Comparison of ENCODE assay signal across 13 mouse cellular contexts in genomic region chr19:15950225-15950624, GRCm38 (mm10). TPM values are rescaled to one million over a fixed set of nuclear protein-coding genes. Genes with fewer than 3 reads are reported as not detected.
DNase-seq lines count a peak whose midpoint lies in the region; ATAC-seq lines count a peak whose summit lies in the region.
"Had no signal": no experiment of that assay in that cellular context is flagged by ENCODE, and none has a peak within 500 bp of the region (broad histone marks: within the 10 kb centered on the region; RNA-seq: fewer than 3 reads in every experiment).

No protein-coding gene starts in this region.

- H3K9ac ChIP-seq in heart, embryonic 14.5 days (ENCODE audit: low read length) = no peak overlapping the region
- H3K9ac ChIP-seq in limb, embryonic 15.5 days = no peak overlapping the region
- H3K9ac ChIP-seq: hindbrain, embryonic 15.5 days; liver, embryonic 12.5 days had no signal

- H3K4me2 ChIP-seq in heart, embryonic 14.5 days (ENCODE audit: low read length) = no peak overlapping the region
- H3K4me2 ChIP-seq in limb, embryonic 15.5 days = no peak overlapping the region
- H3K4me2 ChIP-seq: hindbrain, embryonic 15.5 days; liver, embryonic 12.5 days had no signal

- no peak overlapping the region for H3K4me3 ChIP-seq in heart, embryonic 14.5 days (ENCODE audit: control insufficient read depth in 1 of 2, insufficient read depth in 1 of 2, low read depth in 1 of 2, low read length in 2 of 2)
- no peak overlapping the region for H3K4me3 ChIP-seq in limb, embryonic 15.5 days
- H3K4me3 ChIP-seq in limb, embryonic 10.5 days = no peak overlapping the region
- H3K4me3 ChIP-seq: hindbrain, embryonic 15.5 days; liver, embryonic 12.5 days had no signal

- 68% methylated on average over 3 of the region's 3 CpGs for WGBS in heart, embryonic 14.5 days
- 62% methylated on average over 3 of the region's 3 CpGs for WGBS in limb, embryonic 15.5 days
- WGBS in limb, embryonic 10.5 days = 92% methylated on average over 3 of the region's 3 CpGs

- no peaks in the 10 kb centered on the region for H3K4me1 ChIP-seq in heart, embryonic 14.5 days (ENCODE audit: control insufficient read depth in 2 of 2, insufficient read depth in 2 of 2, low read length in 2 of 2)
- H3K4me1 ChIP-seq in limb, embryonic 15.5 days = peaks cover 3% of the 10 kb centered on the region; the same call in 1 of the 2 replicates
- H3K4me1 ChIP-seq in limb, embryonic 10.5 days = no peaks in the 10 kb centered on the region; the same call in 1 of the 2 replicates
- H3K4me1 ChIP-seq: hindbrain, embryonic 15.5 days; liver, embryonic 12.5 days had no signal

- no peak overlapping the region for H3K27ac ChIP-seq in heart, embryonic 14.5 days (replicated peaks in 1 of 2; ENCODE audit: control insufficient read depth in 1 of 2, insufficient read depth in 1 of 2, low read depth in 2 of 2, low read length in 2 of 2)
- H3K27ac ChIP-seq in limb, embryonic 15.5 days = no peak overlapping the region
- H3K27ac ChIP-seq in limb, embryonic 10.5 days = no peak overlapping the region
- H3K27ac ChIP-seq: hindbrain, embryonic 15.5 days; liver, embryonic 12.5 days had no signal

- peak; percentile 31; the same call in 1 of the 2 replicates for ATAC-seq in heart, embryonic 14.5 days (ENCODE audit: insufficient number of reproducible peaks, insufficient read depth, low FRiP score, low read depth)
- 0 out of 2 replicates have a peak, but pooled peaks have one; percentile 35 for ATAC-seq in limb, embryonic 15.5 days (ENCODE audit: insufficient number of reproducible peaks, low FRiP score, low TSS enrichment, low read depth)
- ATAC-seq: liver, embryonic 12.5 days; Patski had no signal

- H3K36me3 ChIP-seq in heart, embryonic 14.5 days (ENCODE audit: control insufficient read depth, insufficient read depth, low read length) = peaks cover 5% of the 10 kb centered on the region; the same call in 1 of the 2 replicates
- peaks cover 8% of the 10 kb centered on the region for H3K36me3 ChIP-seq in limb, embryonic 15.5 days
- peaks cover 10% of the 10 kb centered on the region for H3K36me3 ChIP-seq in limb, embryonic 10.5 days

- H3K27me3 ChIP-seq in heart, embryonic 14.5 days (ENCODE audit: control insufficient read depth, insufficient read depth, low read length) = no peaks in the 10 kb centered on the region
- no peaks in the 10 kb centered on the region for H3K27me3 ChIP-seq in limb, embryonic 15.5 days
- H3K27me3 ChIP-seq in limb, embryonic 10.5 days (ENCODE audit: low read depth, poor library complexity, severe bottlenecking) = no peaks in the 10 kb centered on the region
- H3K27me3 ChIP-seq: hindbrain, embryonic 15.5 days; liver, embryonic 12.5 days; Patski had no signal

- no peaks in the 10 kb centered on the region for H3K9me3 ChIP-seq in heart, embryonic 14.5 days (ENCODE audit: control insufficient read depth, low read length)
- H3K9me3 ChIP-seq in limb, embryonic 15.5 days = no peaks in the 10 kb centered on the region
- H3K9me3 ChIP-seq in limb, embryonic 10.5 days (replicated peaks) = no peaks in the 10 kb centered on the region
- H3K9me3 ChIP-seq: hindbrain, embryonic 15.5 days; liver, embryonic 12.5 days had no signal

- no peak for DNase-seq in heart, adult 9 months (ENCODE audit: low spot score in 2 of 2)
- no peak for DNase-seq in limb, embryonic 10.5 days (ENCODE audit: low spot score)
- peak; percentile 19 for DNase-seq in NIH3T3 (ENCODE audit: low read depth)
- DNase-seq in lung, postnatal 10 days = peak; percentile 67
- DNase-seq in embryo, embryonic 10.5 days (ENCODE audit: low spot score) = no peak
- no peak for DNase-seq in layer of hippocampus, postnatal 10 days (ENCODE audit: low spot score in 2 of 2)
- DNase-seq: adrenal gland, adult 2 months; cerebellum, postnatal 25 days had no signal

RNA-seq across cellular contexts. Expression of gene Psat1, which starts 3.1 kb away (rescaled TPM):
- polyA plus RNA-seq in heart, embryonic 14.5 days (2014; fragmentation: Nextera tagmentation; extraction: Ambion mirVana) = 61.0 and 78.5 TPM in 2 replicates
- 151 and 153 TPM in 2 replicates for polyA plus RNA-seq in limb, embryonic 15.5 days (2015; fragmentation: Nextera tagmentation; extraction: Ambion mirVana)
- polyA plus RNA-seq in limb, embryonic 10.5 days (2016; fragmentation: Nextera tagmentation; extraction: Ambion mirVana) = 93.3 and 127 TPM in 2 replicates
- total RNA-seq in layer of hippocampus, postnatal 10 days (2021) = 100 to 1,000 TPM; 117 to 130 TPM

RNA-seq across cellular contexts. Expression of gene Cep78, which starts 34.6 kb away (rescaled TPM):
- 12.4 and 12.7 TPM in 2 replicates for polyA plus RNA-seq in heart, embryonic 14.5 days (2014; fragmentation: Nextera tagmentation; extraction: Ambion mirVana)
- polyA plus RNA-seq in limb, embryonic 15.5 days (2015; fragmentation: Nextera tagmentation; extraction: Ambion mirVana) = 17.7 and 22.0 TPM in 2 replicates
- 57.7 and 62.1 TPM in 2 replicates for polyA plus RNA-seq in limb, embryonic 10.5 days (2016; fragmentation: Nextera tagmentation; extraction: Ambion mirVana)
- total RNA-seq in layer of hippocampus, postnatal 10 days (2021) = 10 to 100 TPM; 14.8 to 17.5 TPM

Comparison
In these comparisons a context has a peak if more than half of its experiments do, and no peak if none do; other contexts are left out.
1. DNase-seq: peak in NIH3T3 (single experiment) and lung, postnatal 10 days (single experiment); none in heart, adult 9 months (0 of 2), limb, embryonic 10.5 days (single experiment), embryo, embryonic 10.5 days (single experiment) and layer of hippocampus, postnatal 10 days (0 of 2).